Mouse (Mus musculus) central nervous system, embryonic 14 days (tissue): ENCODE measurements around the gene Treml4. TPM values are rescaled to one million over a fixed set of nuclear protein-coding genes. Genes with fewer than 3 reads are reported as not detected.

Experiments used
- polyA plus RNA-seq: library from polyadenylated mRNA; depleted of rRNA; stranded (reverse); fragments of >200 nt; gene quantifications from 2 replicates; pipeline ENCODE4 v1.2.3, GENCODE M21; 2012; rRNA removed

Gene Treml4
- 0.17 TPM in 1 of 2 replicates, not detected in the other for polyA plus RNA-seq

DNA sequence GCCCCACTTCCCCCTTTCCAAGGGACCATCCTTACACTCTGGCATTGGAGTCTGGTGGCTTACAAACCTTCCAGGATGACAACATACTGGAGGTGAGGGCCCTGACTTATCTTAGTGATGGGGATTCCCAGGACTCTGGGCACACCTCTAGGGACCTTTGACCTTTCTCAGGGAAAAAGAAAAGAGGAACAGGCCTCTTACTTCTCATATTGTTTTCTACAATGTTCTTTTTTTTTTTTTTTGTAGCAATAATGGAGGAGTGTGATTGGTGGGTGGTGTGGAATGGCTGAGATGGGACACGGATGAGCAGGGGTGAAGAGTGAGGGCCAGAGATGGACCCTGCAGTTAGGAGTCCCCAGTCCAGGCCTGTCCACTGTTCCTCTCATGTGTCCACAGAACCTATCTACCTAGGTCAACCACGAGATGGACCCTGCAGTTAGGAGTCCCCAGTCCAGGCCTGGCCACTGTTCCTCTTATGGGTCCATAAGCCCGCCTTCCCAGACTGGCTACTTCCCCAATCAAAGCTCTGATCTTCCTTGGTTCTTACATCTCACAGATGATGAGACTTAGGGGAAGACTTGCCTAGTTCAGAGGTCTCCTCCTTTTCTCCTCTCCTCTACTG lies at the start of gene Treml4:
Gene Treml4 (plus strand): TSS at position 555 of the 622 bp plus-strand sequence.

DNA sequence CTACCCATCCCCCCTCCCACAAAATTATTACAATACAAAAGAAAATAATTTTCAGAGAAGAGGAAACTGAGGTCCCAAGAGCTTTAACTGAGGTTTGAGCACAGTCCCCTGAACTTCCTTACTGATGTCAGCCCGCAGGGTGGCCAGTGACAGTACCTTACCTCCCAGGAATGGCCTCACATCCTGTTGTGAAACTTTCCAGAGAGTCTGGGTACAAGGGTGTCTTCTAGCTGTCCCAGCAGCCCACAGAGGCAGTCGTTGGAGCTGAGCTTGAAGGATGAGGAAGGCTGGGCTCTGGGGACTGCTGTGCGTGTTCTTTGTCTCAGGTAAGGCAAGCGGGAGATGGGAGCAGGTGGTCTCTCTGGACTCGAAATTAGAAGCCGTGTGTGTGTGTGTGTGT lies 31.6 kb upstream of the Treml4 start, which contains the start of gene Trem1:
Gene Trem1 (plus strand): TSS at position 251 of the 400 bp plus-strand sequence.

DNA sequence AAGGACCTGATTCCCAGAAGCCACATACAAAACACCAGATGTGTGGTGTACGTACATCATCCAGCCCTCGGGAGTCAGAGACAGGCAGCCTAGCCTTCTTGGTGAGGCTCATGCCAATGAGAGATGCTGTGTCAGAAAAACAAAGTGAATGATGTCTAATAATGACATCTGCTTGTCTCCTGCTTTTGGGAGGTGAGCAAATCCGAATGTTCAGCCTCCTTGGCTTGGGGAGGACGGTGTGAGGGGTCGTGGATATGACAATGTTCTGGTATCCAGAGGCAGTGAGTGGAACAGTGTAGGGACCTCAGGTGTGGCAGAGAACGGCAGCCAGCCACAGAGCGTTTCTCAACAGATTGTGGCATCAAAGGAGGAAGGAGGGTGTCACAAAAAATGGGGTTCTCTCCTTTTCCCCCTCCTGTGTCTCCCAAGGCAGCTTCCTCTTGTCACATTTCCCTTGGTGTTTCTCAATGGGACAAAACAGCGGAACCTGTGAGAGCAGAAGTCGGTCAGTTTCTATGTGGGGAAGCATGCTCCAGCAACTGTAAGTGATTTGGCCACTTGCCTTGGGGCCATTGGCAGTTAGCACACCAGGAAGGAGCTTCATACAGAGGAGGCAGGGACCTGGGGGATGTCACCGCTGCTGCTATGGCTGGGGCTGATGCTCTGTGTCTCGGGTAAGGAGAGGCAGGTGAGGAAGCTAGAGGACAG lies 16.7 kb upstream of the Treml4 start, which contains the start of gene Trem3:
Gene Trem3 (plus strand): TSS at position 557 of the 708 bp plus-strand sequence.

DNA sequence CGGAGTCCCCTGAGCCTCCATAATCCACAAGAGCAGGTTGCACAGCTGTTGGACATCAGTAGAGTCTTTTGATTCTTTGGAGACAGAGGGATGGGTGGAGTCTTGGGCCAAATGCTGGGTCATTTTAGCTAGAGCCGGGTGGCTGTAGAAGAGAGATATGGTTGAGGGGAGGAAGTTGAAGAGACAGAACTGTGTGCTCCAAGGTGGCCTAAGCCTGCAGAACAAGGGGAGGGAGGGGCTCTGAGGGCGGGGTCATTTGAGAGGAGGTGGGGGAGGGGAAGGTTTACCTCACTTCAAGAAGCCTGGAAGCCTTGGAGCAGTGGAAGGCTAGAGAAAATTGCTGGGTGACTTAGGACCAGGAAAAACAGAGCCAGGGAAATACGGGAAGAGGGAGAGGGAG lies 35.1 kb downstream of the Treml4 start, which contains the start of gene Treml2:
Gene Treml2 (plus strand): TSS at position 296 of the 400 bp plus-strand sequence.

DNA sequence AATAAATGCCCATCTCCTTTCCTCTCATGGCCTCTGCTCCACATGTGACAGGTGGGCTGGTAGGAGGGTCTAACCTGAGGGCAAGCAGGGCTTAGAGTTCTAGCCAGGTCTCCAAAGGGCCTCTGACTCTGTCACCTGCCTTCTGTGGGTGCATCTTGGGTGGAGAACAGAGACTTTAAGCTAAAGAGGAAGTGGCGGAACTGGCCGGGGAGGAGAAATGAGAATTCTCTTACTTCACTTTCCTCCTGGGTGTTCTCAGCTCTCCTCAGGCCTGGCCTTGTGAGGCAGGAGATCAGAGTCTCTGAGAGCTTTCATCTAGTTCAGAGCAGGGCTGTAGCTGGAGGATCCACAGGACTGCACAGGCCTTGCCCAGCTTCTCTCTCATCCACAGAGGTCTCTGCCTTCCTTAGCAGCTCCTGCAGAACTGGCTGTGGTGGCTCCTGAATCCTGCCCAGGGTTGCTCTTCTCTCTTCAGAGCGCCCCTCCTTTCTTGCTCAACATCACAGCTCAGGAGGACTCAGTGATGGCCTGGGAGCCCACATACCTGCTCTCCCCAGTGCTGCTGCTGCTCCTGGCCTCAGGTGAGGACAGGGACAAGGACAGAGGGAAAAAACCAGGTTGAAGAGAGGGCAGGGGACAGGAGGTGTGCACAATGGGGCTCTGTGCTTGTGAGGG lies 51.9 kb downstream of the Treml4 start, which contains the start of gene B430306N03Rik:
Gene B430306N03Rik (plus strand): TSS at position 237 of the 675 bp plus-strand sequence.

Other genes starting within 250 kb of the Treml4 start
- not detected in 2 replicates for gene 1700122O11Rik, start 226.0 kb upstream of the Treml4 start, polyA plus RNA-seq
- gene 1700067P10Rik, start 175.0 kb upstream of the Treml4 start, polyA plus RNA-seq = not detected in 2 replicates
- gene 9830107B12Rik, start 118.0 kb upstream of the Treml4 start, polyA plus RNA-seq = not detected in 2 replicates
- 0.11 and 0.16 TPM in 2 replicates for gene A530064D06Rik, start 97.0 kb upstream of the Treml4 start, polyA plus RNA-seq
- gene Trem1, start 31.5 kb upstream of the Treml4 start, polyA plus RNA-seq = 0.01 and 0.08 TPM in 2 replicates
- 0.11 TPM in 1 of 2 replicates, not detected in the other for gene Trem3, start 16.5 kb upstream of the Treml4 start, polyA plus RNA-seq
- gene Treml2, start 35.2 kb downstream of the Treml4 start, polyA plus RNA-seq = 0.38 and 0.43 TPM in 2 replicates
- 0.38 and 0.60 TPM in 2 replicates for gene B430306N03Rik, start 51.8 kb downstream of the Treml4 start, polyA plus RNA-seq
- gene Trem2, start 82.1 kb downstream of the Treml4 start, polyA plus RNA-seq = 7.0 and 8.5 TPM in 2 replicates
- gene Treml1, start 95.6 kb downstream of the Treml4 start, polyA plus RNA-seq = 0.45 and 0.65 TPM in 2 replicates
- gene Nfya, start 145.6 kb downstream of the Treml4 start, polyA plus RNA-seq = 81.6 and 97.0 TPM in 2 replicates
- 31.5 and 37.0 TPM in 2 replicates for gene Oard1, start 145.7 kb downstream of the Treml4 start, polyA plus RNA-seq
- gene Apobec2, start 168.6 kb downstream of the Treml4 start, polyA plus RNA-seq = 0.11 and 4.3 TPM in 2 replicates
- gene Tspo2, start 187.2 kb downstream of the Treml4 start, polyA plus RNA-seq = 3.1 and 3.2 TPM in 2 replicates
- gene Unc5cl, start 190.6 kb downstream of the Treml4 start, polyA plus RNA-seq = 0.10 and 0.19 TPM in 2 replicates